Mouse (Mus musculus) stomach, postnatal 0 days (tissue): ENCODE results near the gene Timm17b. TPM values are rescaled to one million over a fixed set of nuclear protein-coding genes. Genes with fewer than 3 reads are reported as not detected.

Experiments
- ATAC-seq: fragments of 200-750 bp; cut with Nextera tagmentation; 2 replicates; pipeline ENCODE4 v1.8.0; 2017; ENCODE audit not compliant: low FRiP score, low TSS enrichment
- DNase-seq: peaks from one replicate; pipeline ENCODE4 v3.0.0-alpha.2; 2016; ENCODE audit warnings: low spot score
- H3K27ac ChIP-seq: fragments of 300-500 bp; sonication (generic); replicated peaks from 2 replicates; pipeline ENCODE4 v1.5.1; 2014; ENCODE audit warnings: mild to moderate bottlenecking, control low read depth
- H3K27me3 ChIP-seq: fragments of 300-500 bp; sonication (generic); 2 replicates; pipeline ENCODE4 v1.6.1; 2014; ENCODE audit warnings: low read length; ENCODE audit not compliant: control insufficient read depth, insufficient read depth
- H3K36me3 ChIP-seq: fragments of 300-500 bp; sonication (generic); 2 replicates; pipeline ENCODE4 v1.6.1; 2014; ENCODE audit warnings: low read length, mixed read lengths; ENCODE audit not compliant: control insufficient read depth, insufficient read depth
- H3K4me1 ChIP-seq: fragments of 300-500 bp; sonication (generic); replicated peaks from 2 replicates; pipeline ENCODE4 v1.6.1; 2014; ENCODE audit warnings: antibody characterized with exemption; ENCODE audit not compliant: control insufficient read depth, insufficient read depth
- H3K4me2 ChIP-seq: fragments of 300-500 bp; sonication (generic); replicated peaks from 2 replicates; pipeline ENCODE4 v1.6.1; 2014; ENCODE audit warnings: low read depth, mild to moderate bottlenecking, control low read depth, moderate library complexity
- H3K4me3 ChIP-seq: fragments of 300-500 bp; sonication (generic); 2 replicates; pipeline ENCODE4 v1.5.1; 2014; ENCODE audit warnings: low read depth, low read length, control low read depth
- H3K9ac ChIP-seq: fragments of 300-500 bp; sonication (generic); 2 replicates; pipeline ENCODE4 v1.6.1; 2014; ENCODE audit warnings: mild to moderate bottlenecking, low read length, control low read depth, mixed read lengths
- H3K9me3 ChIP-seq: fragments of 300-500 bp; sonication (generic); 2 replicates; pipeline ENCODE4 v1.6.1; 2016; ENCODE audit warnings: low read length; ENCODE audit not compliant: control insufficient read depth
- CTCF ChIP-seq: IDR thresholded peaks from 2 replicates; pipeline ENCODE4 v1.5.1; 2016; ENCODE audit warnings: antibody characterized with exemption, low read depth, mild to moderate bottlenecking, moderate library complexity
- EP300 ChIP-seq: optimal IDR thresholded peaks from 2 replicates; pipeline ENCODE3; 2016; ENCODE audit warnings: antibody characterized with exemption
- WGBS: fragments of 180-500 bp; shearing (Covaris S2); extraction: QIAGEN DNeasy Blood & Tissue Kit; methylation state at CpG from one replicate; pipeline ENCODE4 v1.1.7; 2014; 5-methylcytosine and 5-hydroxymethylcytosine counted together
- polyA plus RNA-seq: library from polyadenylated mRNA; unstranded; fragments of >200 nt; fragmentation: Nextera tagmentation; extraction: Ambion mirVana; gene quantifications from 2 replicates; pipeline ENCODE4 v1.2.1, GENCODE M21; 2015

Timm17b gene
- polyA plus RNA-seq, 1 experiment from 2014 or later, result 85.6 TPM

DNA sequence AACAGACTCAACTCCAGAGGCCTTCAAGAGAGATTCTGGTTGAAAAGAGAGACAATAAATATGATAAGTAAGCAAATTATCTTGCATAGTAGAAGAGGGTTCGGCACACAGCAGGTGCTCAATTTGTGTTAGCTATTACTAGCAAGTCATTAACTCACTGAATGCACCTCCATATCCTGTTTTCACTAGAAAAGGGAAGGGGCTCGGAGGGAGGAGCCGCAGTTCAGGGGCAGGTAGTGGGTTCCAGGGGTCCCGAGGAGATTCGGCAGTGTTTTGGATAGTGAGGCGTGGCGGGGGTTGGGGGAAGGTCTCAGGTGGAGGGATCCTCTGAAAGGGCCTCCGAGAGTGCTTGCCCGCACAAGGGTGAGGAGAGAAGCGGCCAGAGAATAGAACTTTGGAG is 28.0 kb downstream of the Timm17b start:
- no peak overlapping the region for H3K9ac ChIP-seq
- ATAC-seq (no peak), DNase-seq (no peak)
- H3K4me1 ChIP-seq, result no peaks in the 10 kb centered on the region
- no peak overlapping the region for H3K27ac ChIP-seq
- no peak overlapping the region for H3K4me2 ChIP-seq
- TF ChIP-seq EP300 (no peak), CTCF (no peak)
- peaks cover 2% of the 10 kb centered on the region; the same call in 1 of the 2 replicates for H3K36me3 ChIP-seq
- H3K27me3 ChIP-seq, result no peaks in the 10 kb centered on the region
- no peaks in the 10 kb centered on the region for H3K9me3 ChIP-seq
- 22% methylated on average over 10 of the region's 10 CpGs for WGBS
- H3K4me3 ChIP-seq, result no peak overlapping the region

DNA sequence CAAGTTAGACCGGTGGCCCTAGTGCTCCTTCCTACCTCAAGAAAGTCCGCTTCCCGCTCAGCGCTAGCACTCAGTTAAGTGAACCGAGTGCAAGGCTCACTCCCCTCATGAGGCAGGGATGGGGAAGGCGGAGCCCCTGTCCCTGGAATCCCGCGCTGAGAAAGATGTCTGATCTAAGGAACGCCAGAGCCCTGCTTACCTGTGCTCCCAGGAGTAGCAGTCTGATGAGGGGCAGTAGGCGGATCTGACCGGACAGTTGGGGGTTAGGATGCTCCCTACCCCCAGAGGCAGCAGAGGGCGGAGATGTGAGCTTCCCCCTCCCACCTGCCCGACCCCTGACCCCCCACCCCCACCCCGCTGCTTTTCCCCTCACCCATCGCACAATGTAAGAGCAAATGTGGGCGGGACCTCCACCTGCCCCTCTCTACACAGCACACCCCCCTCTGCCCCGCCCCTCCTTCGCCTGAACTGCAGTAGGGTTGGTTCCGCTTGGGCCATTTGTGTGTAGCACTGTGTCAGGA is 29.2 kb downstream of the Timm17b start, which contains the start of gene Eras:
TSS of gene Eras (minus strand) at position 338 of the 521 bp plus-strand sequence.
- ATAC-seq, result no peak
- H3K4me1 ChIP-seq, result no peaks in the 10 kb centered on the region

DNA sequence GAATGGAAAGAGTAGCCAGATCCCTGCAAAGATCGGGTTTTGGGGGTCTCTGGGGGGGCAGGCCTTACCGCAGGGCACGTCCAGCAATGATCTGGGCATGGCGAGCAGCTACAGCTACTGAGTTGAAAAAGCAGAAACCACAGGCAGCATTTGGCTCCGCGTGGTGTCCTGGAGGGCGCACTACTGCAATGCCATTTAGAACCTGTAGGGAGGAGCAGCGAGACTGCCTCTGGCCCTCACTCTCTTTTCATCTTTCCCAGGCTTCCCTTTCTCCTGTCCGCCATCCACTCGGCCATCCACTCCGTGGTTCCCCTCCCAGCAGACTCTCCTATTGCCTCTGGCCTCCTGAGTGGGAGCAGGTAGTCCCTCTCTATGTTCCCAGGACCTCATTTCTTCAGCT is 37.7 kb downstream of the Timm17b start:
- DNase-seq, result no peak
- WGBS, result 59% methylated on average over 11 of the region's 11 CpGs

More for the DNA sequence above, 29.2 kb downstream of the Timm17b start, which contains the start of gene Eras:
- no peak for DNase-seq
- no peak within 1 kb of the TSS for H3K4me2 ChIP-seq
- no peak within 1 kb of the TSS for H3K4me3 ChIP-seq
- no peaks in the 10 kb centered on the region for H3K9me3 ChIP-seq
- WGBS, result 18% methylated on average over 12 of the region's 19 CpGs
- no peaks in the 10 kb centered on the region for H3K27me3 ChIP-seq
- TF ChIP-seq EP300 (no peak), CTCF (no peak)
- H3K27ac ChIP-seq, result no peak within 1 kb of the TSS
- peaks cover 2% of the 10 kb centered on the region; the same call in 1 of the 2 replicates for H3K36me3 ChIP-seq
- no peak within 1 kb of the TSS for H3K9ac ChIP-seq

DNA sequence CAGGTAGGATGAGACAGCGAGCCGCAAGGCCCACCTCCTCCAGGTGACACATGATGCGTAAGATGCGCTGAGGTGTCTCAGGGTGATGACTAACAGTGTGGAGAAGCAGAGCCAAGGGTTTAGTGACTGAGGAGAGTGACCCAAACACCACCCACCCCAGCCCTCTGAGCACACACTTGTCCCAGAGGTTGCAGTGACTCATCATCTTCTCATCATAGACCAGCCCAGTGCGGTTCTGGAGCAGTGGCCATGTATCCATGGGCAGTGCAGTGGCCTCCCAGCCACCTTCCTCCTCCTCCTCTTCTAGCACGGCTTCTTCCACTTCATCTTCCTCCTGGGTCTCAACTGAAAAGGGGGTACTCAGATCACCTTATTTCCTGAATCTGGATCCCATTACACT is 38.5 kb downstream of the Timm17b start:
- no peaks in the 10 kb centered on the region for H3K9me3 ChIP-seq
- H3K9ac ChIP-seq, result no peak overlapping the region
- TF ChIP-seq EP300 (no peak), CTCF (no peak)
- no peak overlapping the region for H3K4me2 ChIP-seq
- H3K4me1 ChIP-seq, result no peaks in the 10 kb centered on the region
- H3K4me3 ChIP-seq, result no peak overlapping the region
- no peak for DNase-seq
- no peak; the same call in 1 of the 2 replicates for ATAC-seq
- WGBS, result 87% methylated on average over 6 of the region's 6 CpGs
- H3K27me3 ChIP-seq, result no peaks in the 10 kb centered on the region
- H3K36me3 ChIP-seq, result no peaks in the 10 kb centered on the region
- no peak overlapping the region for H3K27ac ChIP-seq

More for the DNA sequence above, 37.7 kb downstream of the Timm17b start:
- Histone ChIP-seq H3K4me3 (no peak overlapping the region), H3K9ac (no peak overlapping the region), H3K27ac (no peak overlapping the region), H3K9me3 (no peaks in the 10 kb centered on the region), H3K4me1 (no peaks in the 10 kb centered on the region), H3K27me3 (no peaks in the 10 kb centered on the region), H3K4me2 (no peak overlapping the region), H3K36me3 (no peaks in the 10 kb centered on the region)
- ATAC-seq, result no peak
- TF ChIP-seq EP300 (no peak), CTCF (peak; percentile 37)

DNA sequence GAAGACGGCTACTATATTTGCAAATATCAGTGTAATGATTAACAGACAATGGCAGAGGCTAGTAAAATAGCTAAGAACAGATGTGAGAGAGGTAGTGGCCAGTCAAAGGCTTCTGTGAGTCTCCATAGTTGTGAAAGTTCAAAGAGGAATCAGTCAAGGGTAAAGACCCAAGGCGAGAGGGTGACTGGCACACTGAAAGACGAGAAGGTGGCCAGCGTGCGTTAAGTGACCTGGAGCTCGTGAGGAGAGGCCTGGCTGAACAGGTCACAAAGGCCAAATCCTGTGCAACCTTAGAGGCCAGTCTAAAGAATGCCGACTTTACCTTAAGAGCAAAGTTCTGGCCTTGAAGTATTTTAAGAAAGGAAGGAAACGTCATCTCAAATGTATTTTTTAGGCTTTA is 46.5 kb downstream of the Timm17b start:
- H3K9me3 ChIP-seq, result no peaks in the 10 kb centered on the region
- TF ChIP-seq CTCF (no peak), EP300 (no peak)
- DNase-seq, result no peak
- H3K36me3 ChIP-seq, result no peaks in the 10 kb centered on the region
- no peak overlapping the region for H3K27ac ChIP-seq
- no peak for ATAC-seq
- H3K9ac ChIP-seq, result no peak overlapping the region
- H3K27me3 ChIP-seq, result no peaks in the 10 kb centered on the region
- no peaks in the 10 kb centered on the region for H3K4me1 ChIP-seq
- no peak overlapping the region for H3K4me3 ChIP-seq
- H3K4me2 ChIP-seq, result no peak overlapping the region
- WGBS, result 70% methylated on average over 8 of the region's 8 CpGs

DNA sequence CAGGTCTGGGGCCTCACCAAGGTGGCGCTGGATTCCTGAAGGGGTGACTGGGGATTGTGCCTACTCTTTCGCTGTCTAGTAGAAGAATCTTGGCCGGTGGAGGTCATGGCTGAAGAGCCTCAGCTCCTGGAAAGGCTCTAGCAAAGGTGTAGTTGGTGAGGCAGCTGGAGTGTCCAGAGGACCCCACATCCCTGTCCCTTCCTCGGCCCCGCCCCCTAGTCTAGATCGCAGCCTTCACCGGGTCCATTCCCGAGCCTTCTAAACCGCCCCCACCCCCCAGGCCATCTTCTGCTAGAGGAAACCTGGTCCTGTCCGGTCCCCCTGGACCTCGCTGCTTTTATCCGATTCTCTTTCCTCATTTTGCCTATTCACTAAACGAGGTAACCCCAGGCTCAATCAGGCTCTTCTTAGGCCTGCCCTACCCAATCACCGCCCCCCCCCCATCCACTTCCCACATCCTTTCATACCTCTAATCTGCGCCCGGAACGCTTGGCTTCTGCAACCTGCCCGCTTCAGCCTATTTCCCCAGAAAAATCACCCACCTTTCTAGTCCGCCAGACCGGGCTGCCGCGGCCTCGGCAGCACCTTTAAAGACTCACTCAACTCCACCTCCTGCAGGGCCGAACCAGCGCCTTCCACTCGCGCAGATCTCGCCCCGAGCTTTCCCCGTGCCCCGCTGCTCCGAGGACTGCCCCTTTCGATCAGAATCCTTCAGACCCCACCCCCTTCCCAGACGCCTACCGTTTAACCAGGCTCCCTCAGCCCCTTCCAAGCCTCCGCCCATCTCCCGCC is 48.1 kb downstream of the Timm17b start, which contains the start of gene Hdac6:
TSS of gene Hdac6 (minus strand) at position 782 of the 792 bp plus-strand sequence.
- H3K9ac ChIP-seq, result peak within 1 kb of the TSS; percentile 51
- H3K4me2 ChIP-seq, result peak within 1 kb of the TSS; percentile 49
- DNase-seq, result no peak
- no peaks in the 10 kb centered on the region for H3K27me3 ChIP-seq
- TF ChIP-seq CTCF (peak; percentile 14; the same call in 1 of the 2 replicates), EP300 (no peak)
- H3K9me3 ChIP-seq, result no peaks in the 10 kb centered on the region
- no peak; the same call in 1 of the 2 replicates for ATAC-seq
- WGBS, result 16% methylated on average over 33 of the region's 37 CpGs
- H3K4me3 ChIP-seq, result peak within 1 kb of the TSS; percentile 44
- no peaks in the 10 kb centered on the region for H3K4me1 ChIP-seq
- H3K27ac ChIP-seq, result 0 out of 2 replicates have a peak within 1 kb of the TSS, but pooled peaks have one; percentile 18
- no peaks in the 10 kb centered on the region for H3K36me3 ChIP-seq
